Mouse (Mus musculus): ENCODE measurements around the gene Ankrd17. TPM values are rescaled to one million over a fixed set of nuclear protein-coding genes. Genes with fewer than 3 reads are reported as not detected.

The Ankrd17 gene
- total and polyA plus RNA-seq, 2 experiments from 2014 or later: 23.6 to 61.1 TPM

DNA sequence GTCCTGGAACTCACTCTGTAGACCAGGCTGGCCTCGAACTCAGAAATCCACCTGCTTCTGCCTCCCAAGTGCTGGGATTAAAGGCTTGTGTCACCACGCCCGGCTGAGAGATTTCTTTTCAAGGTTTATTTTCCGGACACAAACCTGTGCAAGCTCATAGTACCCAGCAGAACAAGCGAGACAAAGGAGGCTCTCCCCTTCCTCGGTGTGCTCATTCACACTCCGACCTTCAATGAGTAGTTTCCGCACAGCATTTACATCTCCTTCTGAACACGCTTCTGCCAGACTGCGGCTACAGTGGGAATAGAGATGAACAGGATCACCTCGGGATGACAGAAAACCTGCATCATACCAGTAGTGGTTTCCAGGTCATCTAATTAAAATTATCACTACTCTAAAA lies 68.0 kb downstream of the Ankrd17 start:
- DNase-seq (ENCODE audit: low spot score) (no peak), ATAC-seq (ENCODE audit: low FRiP score) (no peak)
- Histone ChIP-seq H3K9me3 (ENCODE audit: low read length) (no peaks in the 10 kb centered on the region), H3K9ac (replicated peaks; ENCODE audit: low read length, poor library complexity, severe bottlenecking) (no peak overlapping the region), H3K4me3 (ENCODE audit: low read depth, low read length) (no peak overlapping the region), H3K27me3 (ENCODE audit: insufficient read depth, low read length) (no peaks in the 10 kb centered on the region), H3K4me1 (ENCODE audit: insufficient read depth, low read length) (no peaks in the 10 kb centered on the region), H3K27ac (ENCODE audit: low read depth, low read length) (no peak overlapping the region), H3K4me2 (ENCODE audit: low read depth, low read length, poor library complexity, severe bottlenecking) (no peak overlapping the region), H3K36me3 (ENCODE audit: insufficient read depth, low read length) (peaks cover 8% of the 10 kb centered on the region; the same call in 1 of the 2 replicates)
- TF ChIP-seq CTCF (IDR thresholded peaks at IDR 0.05): no peak
- WGBS: 93% methylated on average over 11 of the region's 11 CpGs

DNA sequence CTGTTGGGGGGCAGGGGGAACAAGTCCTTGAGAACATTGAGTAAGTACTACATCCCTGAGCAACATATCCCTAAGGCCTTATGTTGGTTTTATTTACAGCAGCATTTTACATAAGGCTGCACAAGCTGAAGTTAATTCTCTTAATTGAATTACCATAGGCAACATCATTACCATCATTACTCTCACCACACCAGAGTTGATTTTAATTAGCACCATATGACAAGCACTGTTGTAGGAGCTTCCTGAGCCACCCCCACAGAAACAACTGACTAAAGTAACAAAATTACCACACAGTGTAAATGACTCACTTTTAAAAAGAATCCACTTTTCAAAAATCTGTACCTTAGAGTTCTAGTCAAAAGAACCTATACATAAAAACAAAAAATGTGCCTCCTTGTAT lies 76.5 kb downstream of the Ankrd17 start:
- Histone ChIP-seq H3K36me3 (ENCODE audit: insufficient read depth, low read length) (peaks cover 41% of the 10 kb centered on the region), H3K4me3 (ENCODE audit: low read depth, low read length) (no peak overlapping the region), H3K27me3 (ENCODE audit: insufficient read depth, low read length) (no peaks in the 10 kb centered on the region), H3K9ac (replicated peaks; ENCODE audit: low read length, poor library complexity, severe bottlenecking) (no peak overlapping the region), H3K4me1 (ENCODE audit: insufficient read depth, low read length) (no peaks in the 10 kb centered on the region), H3K4me2 (ENCODE audit: low read depth, low read length, poor library complexity, severe bottlenecking) (no peak overlapping the region), H3K27ac (ENCODE audit: low read depth, low read length) (no peak overlapping the region), H3K9me3 (ENCODE audit: low read length) (no peaks in the 10 kb centered on the region)
- no peak for TF ChIP-seq CTCF (IDR thresholded peaks at IDR 0.05)
- DNase-seq (ENCODE audit: low spot score): no peak
- ATAC-seq (ENCODE audit: low FRiP score): no peak

DNA sequence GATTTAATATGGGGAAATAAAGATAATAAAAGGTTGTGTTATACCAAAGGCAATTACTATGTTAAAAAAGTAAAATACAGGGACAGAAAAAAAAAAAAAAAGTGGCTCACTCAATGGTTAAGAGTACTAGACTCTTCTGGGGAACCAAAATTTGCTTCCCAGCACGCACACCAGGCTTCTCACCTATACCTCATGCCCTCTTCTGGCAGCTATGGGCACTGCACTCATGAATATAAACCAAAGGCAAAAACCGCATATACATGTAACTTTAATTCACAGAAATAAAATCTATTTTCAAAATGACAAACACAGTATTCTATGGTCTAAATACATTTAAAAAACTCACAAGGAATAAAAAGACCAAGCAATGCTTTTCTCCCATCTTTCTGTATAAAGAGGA lies 79.8 kb downstream of the Ankrd17 start:
- Histone ChIP-seq H3K27me3 (ENCODE audit: insufficient read depth, low read length) (no peaks in the 10 kb centered on the region), H3K4me1 (ENCODE audit: insufficient read depth, low read length) (no peaks in the 10 kb centered on the region), H3K4me2 (ENCODE audit: low read depth, low read length, poor library complexity, severe bottlenecking) (no peak overlapping the region), H3K36me3 (ENCODE audit: insufficient read depth, low read length) (peaks cover 41% of the 10 kb centered on the region), H3K9ac (replicated peaks; ENCODE audit: low read length, poor library complexity, severe bottlenecking) (no peak overlapping the region), H3K9me3 (ENCODE audit: low read length) (no peaks in the 10 kb centered on the region), H3K27ac (ENCODE audit: low read depth, low read length) (no peak overlapping the region), H3K4me3 (ENCODE audit: low read depth, low read length) (no peak overlapping the region)
- peak; percentile 76 for TF ChIP-seq CTCF (IDR thresholded peaks at IDR 0.05)
- DNase-seq (ENCODE audit: low spot score) (peak; percentile 36), ATAC-seq (ENCODE audit: low FRiP score) (no peak)
- WGBS: 79% methylated on average over 2 of the region's 2 CpGs

DNA sequence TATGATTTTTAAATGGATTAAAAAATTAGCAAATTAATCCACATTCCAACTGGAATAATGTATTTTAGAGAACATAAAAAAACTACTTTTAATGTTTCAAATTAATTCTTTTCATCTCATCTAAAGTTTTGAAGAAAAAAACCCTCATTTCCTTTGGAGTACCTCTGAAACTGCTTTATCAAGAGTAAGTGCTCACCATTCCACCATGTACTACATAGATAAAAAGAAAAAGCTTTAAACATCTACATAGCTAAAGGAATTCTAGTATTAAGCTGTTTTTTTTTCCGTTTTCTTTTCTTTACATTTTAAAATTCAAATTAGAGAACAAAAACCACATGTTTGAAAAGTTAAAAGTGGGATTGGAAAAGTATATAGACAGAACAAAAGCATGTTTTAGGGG lies 86.3 kb downstream of the Ankrd17 start:
- no peaks in the 10 kb centered on the region for H3K9me3 ChIP-seq (ENCODE audit: low read length)
- 93% methylated on average over 1 of the region's 1 CpGs for WGBS
- H3K4me1 ChIP-seq (ENCODE audit: insufficient read depth, low read length): no peaks in the 10 kb centered on the region
- H3K36me3 ChIP-seq (ENCODE audit: insufficient read depth, low read length): peaks cover 25% of the 10 kb centered on the region
- no peak overlapping the region for H3K27ac ChIP-seq (ENCODE audit: low read depth, low read length)
- H3K9ac ChIP-seq (replicated peaks; ENCODE audit: low read length, poor library complexity, severe bottlenecking): no peak overlapping the region
- no peak for DNase-seq (ENCODE audit: low spot score)
- no peak for TF ChIP-seq CTCF (IDR thresholded peaks at IDR 0.05)
- H3K4me3 ChIP-seq (ENCODE audit: low read depth, low read length): no peak overlapping the region
- H3K4me2 ChIP-seq (ENCODE audit: low read depth, low read length, poor library complexity, severe bottlenecking): no peak overlapping the region
- no peaks in the 10 kb centered on the region for H3K27me3 ChIP-seq (ENCODE audit: insufficient read depth, low read length)
- no peak for ATAC-seq (ENCODE audit: low FRiP score)

DNA sequence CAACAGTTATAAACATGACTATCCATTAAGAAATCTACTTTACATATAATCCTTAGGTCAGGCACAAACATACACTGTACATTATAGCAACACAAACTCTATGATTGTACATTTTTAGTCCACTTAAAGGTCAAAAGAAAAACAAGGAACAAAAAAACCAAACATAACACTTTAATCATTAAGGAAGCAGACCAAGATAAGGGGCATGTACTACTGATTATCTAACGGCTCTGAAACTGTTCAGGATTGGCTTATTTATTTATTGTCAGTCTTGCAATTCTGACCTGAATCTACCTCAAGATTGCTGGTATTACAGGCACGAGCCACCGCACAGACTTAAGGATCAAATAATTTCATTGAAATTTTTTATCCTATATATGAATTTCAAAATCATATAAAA lies 87.0 kb downstream of the Ankrd17 start:
- no peak for DNase-seq (ENCODE audit: low spot score)
- Histone ChIP-seq H3K27me3 (ENCODE audit: insufficient read depth, low read length) (no peaks in the 10 kb centered on the region), H3K4me2 (ENCODE audit: low read depth, low read length, poor library complexity, severe bottlenecking) (no peak overlapping the region), H3K36me3 (ENCODE audit: insufficient read depth, low read length) (peaks cover 20% of the 10 kb centered on the region), H3K9ac (replicated peaks; ENCODE audit: low read length, poor library complexity, severe bottlenecking) (no peak overlapping the region), H3K4me3 (ENCODE audit: low read depth, low read length) (no peak overlapping the region), H3K27ac (ENCODE audit: low read depth, low read length) (no peak overlapping the region), H3K9me3 (ENCODE audit: low read length) (no peaks in the 10 kb centered on the region), H3K4me1 (ENCODE audit: insufficient read depth, low read length) (no peaks in the 10 kb centered on the region)
- ATAC-seq (ENCODE audit: low FRiP score): no peak
- no peak for TF ChIP-seq CTCF (IDR thresholded peaks at IDR 0.05)
- 93% methylated on average over 3 of the region's 3 CpGs for WGBS

DNA sequence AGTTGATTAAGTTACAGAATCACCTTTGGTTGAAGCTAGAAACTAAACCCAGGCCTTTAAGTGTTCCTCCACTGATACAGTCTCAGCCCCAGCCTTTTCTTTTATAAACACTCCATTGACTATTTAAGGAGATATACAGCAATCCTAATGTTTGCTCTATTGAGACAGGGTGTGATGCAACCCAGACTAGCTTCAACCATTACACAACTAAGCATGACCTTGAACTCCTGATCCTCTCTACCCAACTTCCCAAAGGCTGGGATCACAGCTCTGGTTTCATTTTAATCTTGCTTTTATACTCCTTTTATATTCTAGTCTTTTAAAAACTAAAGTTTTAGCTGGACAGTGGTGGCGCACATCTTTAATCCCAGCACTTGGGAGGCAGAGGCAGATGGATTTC lies 88.9 kb downstream of the Ankrd17 start:
- DNase-seq (ENCODE audit: low spot score) (no peak), ATAC-seq (ENCODE audit: low FRiP score) (no peak)
- H3K27ac ChIP-seq (ENCODE audit: low read depth, low read length): no peak overlapping the region
- H3K9ac ChIP-seq (replicated peaks; ENCODE audit: low read length, poor library complexity, severe bottlenecking): no peak overlapping the region
- no peaks in the 10 kb centered on the region for H3K27me3 ChIP-seq (ENCODE audit: insufficient read depth, low read length)
- H3K4me3 ChIP-seq (ENCODE audit: low read depth, low read length): no peak overlapping the region
- no peaks in the 10 kb centered on the region for H3K9me3 ChIP-seq (ENCODE audit: low read length)
- H3K36me3 ChIP-seq (ENCODE audit: insufficient read depth, low read length): peaks cover 12% of the 10 kb centered on the region; the same call in 1 of the 2 replicates
- no peak for TF ChIP-seq CTCF (IDR thresholded peaks at IDR 0.05)
- WGBS: 97% methylated on average over 1 of the region's 1 CpGs
- no peaks in the 10 kb centered on the region for H3K4me1 ChIP-seq (ENCODE audit: insufficient read depth, low read length)
- no peak overlapping the region for H3K4me2 ChIP-seq (ENCODE audit: low read depth, low read length, poor library complexity, severe bottlenecking)

Data from midbrain, postnatal 0 days (tissue).